Mouse (Mus musculus) cerebellum, adult 2 months (tissue): ENCODE measurements around the gene Prpf19.

ENCODE experiments used
- CTCF ChIP-seq: fragments of 200-500 bp; IDR thresholded peaks from 2 replicates; pipeline ENCODE4 v1.5.1; 2011; ENCODE audit warnings: low read depth, mild to moderate bottlenecking, control low read depth, low read length, moderate library complexity, borderline replicate concordance; ENCODE audit not compliant: insufficient read depth
- POLR2A ChIP-seq: fragments of 200-500 bp; IDR thresholded peaks from 2 replicates; pipeline ENCODE4 v1.6.1; 2011; ENCODE audit warnings: low read length, control low read depth, borderline replicate concordance; ENCODE audit not compliant: insufficient read depth

DNA sequence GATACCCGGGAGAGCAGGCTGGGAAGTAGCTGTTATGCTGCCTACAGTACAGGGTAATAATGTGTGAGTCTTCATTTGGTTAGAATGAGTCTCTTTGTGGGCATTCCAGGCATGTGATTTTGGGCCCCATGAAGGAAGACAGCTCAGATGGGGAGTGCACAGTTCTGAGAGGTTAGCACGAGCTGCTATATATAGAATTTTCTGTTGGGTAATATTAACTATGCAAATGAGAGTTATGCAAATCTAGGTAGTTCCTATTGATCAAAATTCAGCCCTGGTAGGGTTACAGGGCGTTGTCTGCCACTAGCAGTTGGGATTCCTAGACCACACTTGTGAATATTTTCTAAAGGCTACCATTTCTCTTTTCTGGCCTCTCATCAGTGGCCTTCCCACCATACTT, 49.6 kb upstream of the Prpf19 start:
- TF ChIP-seq CTCF: no peak
- no peak for TF ChIP-seq POLR2A
